Mouse (Mus musculus): ENCODE measurements around the gene Nox1. TPM values are rescaled to one million over a fixed set of nuclear protein-coding genes. Genes with fewer than 3 reads are reported as not detected.
"Not testable (repeated sequence)": the region's sequence is repeated elsewhere in the genome, so short reads cannot be mapped to it uniquely, and the experiment has no call there.

Gene Nox1
- total and polyA plus RNA-seq, 3 experiments: 0.34 TPM; not detected in 2

- TF ChIP-seq EP300 (IDR thresholded peaks at IDR 0.05; ENCODE audit: insufficient read depth, low read depth, low read length) (no peak), CTCF (IDR thresholded peaks at IDR 0.05) (no peak), POLR2A (IDR thresholded peaks at IDR 0.05; ENCODE audit: insufficient read depth, low read depth, low read length) (no peak)
- H3K9ac ChIP-seq (ENCODE audit: low read depth, low read length): no peak overlapping the region
- no peak for DNase-seq
- intact Hi-C loops (cut with DNase I): no loop called here
- no peaks in the 10 kb centered on the region for H3K27me3 ChIP-seq (ENCODE audit: control insufficient read depth, insufficient read depth, low read length)
- no peaks in the 10 kb centered on the region for H3K79me2 ChIP-seq (replicated peaks; ENCODE audit: control insufficient read depth, insufficient read depth, low read length)
- H3K4me3 ChIP-seq: no peak overlapping the region
- H3K4me1 ChIP-seq (ENCODE audit: control insufficient read depth, insufficient read depth, low read length): no peaks in the 10 kb centered on the region
- WGBS: 80% methylated on average over 1 of the region's 1 CpGs
- H3K27ac ChIP-seq: no peak overlapping the region
- H3K36me3 ChIP-seq (ENCODE audit: control insufficient read depth, insufficient read depth, low read length): no peaks in the 10 kb centered on the region
Measured at GRCm38 (mm10) chrX:134233048-134233447, 11.3 kb upstream of the Nox1 start.

GRCm38 (mm10) chrX:134220618-134221017, 1.1 kb downstream of the Nox1 start:
- Histone ChIP-seq H3K27me3 (ENCODE audit: control insufficient read depth, insufficient read depth, low read length) (no peaks in the 10 kb centered on the region), H3K4me3 (no peak overlapping the region), H3K9ac (ENCODE audit: low read depth, low read length) (no peak overlapping the region), H3K4me1 (ENCODE audit: control insufficient read depth, insufficient read depth, low read length) (no peaks in the 10 kb centered on the region), H3K36me3 (ENCODE audit: control insufficient read depth, insufficient read depth, low read length) (no peaks in the 10 kb centered on the region; the same call in 1 of the 2 replicates), H3K27ac (no peak overlapping the region), H3K79me2 (replicated peaks; ENCODE audit: control insufficient read depth, insufficient read depth, low read length) (no peaks in the 10 kb centered on the region)
- 46% methylated on average over 3 of the region's 3 CpGs for WGBS
- TF ChIP-seq POLR2A (IDR thresholded peaks at IDR 0.05; ENCODE audit: insufficient read depth, low read depth, low read length): no peak
- TF ChIP-seq CTCF (IDR thresholded peaks at IDR 0.05): no peak
- no peak for TF ChIP-seq EP300 (IDR thresholded peaks at IDR 0.05; ENCODE audit: insufficient read depth, low read depth, low read length)
- DNase-seq: no peak
- intact Hi-C loops (cut with DNase I): no loop called here

- DNase-seq: no peak
- no peak overlapping the region for H3K4me3 ChIP-seq
- intact Hi-C loops (cut with DNase I): no loop called here
- no peak for TF ChIP-seq CTCF (IDR thresholded peaks at IDR 0.05)
- TF ChIP-seq POLR2A (IDR thresholded peaks at IDR 0.05; ENCODE audit: insufficient read depth, low read depth, low read length): no peak
- no peak for TF ChIP-seq EP300 (IDR thresholded peaks at IDR 0.05; ENCODE audit: insufficient read depth, low read depth, low read length)
- H3K9ac ChIP-seq (ENCODE audit: low read depth, low read length): no peak overlapping the region
- H3K27me3 ChIP-seq (ENCODE audit: control insufficient read depth, insufficient read depth, low read length): no peaks in the 10 kb centered on the region
- H3K36me3 ChIP-seq (ENCODE audit: control insufficient read depth, insufficient read depth, low read length): no peaks in the 10 kb centered on the region; the same call in 1 of the 2 replicates
- H3K4me1 ChIP-seq (ENCODE audit: control insufficient read depth, insufficient read depth, low read length): no peaks in the 10 kb centered on the region
- WGBS: 70% methylated on average over 4 of the region's 4 CpGs
- H3K79me2 ChIP-seq (replicated peaks; ENCODE audit: control insufficient read depth, insufficient read depth, low read length): no peaks in the 10 kb centered on the region
- no peak overlapping the region for H3K27ac ChIP-seq
Measured at GRCm38 (mm10) chrX:134218161-134218560, 3.6 kb downstream of the Nox1 start.

GRCm38 (mm10) chrX:134211151-134211642, 10.6 kb downstream of the Nox1 start:
- Histone ChIP-seq H3K4me3 (no peak overlapping the region), H3K27me3 (ENCODE audit: control insufficient read depth, insufficient read depth, low read length) (no peaks in the 10 kb centered on the region), H3K79me2 (replicated peaks; ENCODE audit: control insufficient read depth, insufficient read depth, low read length) (no peaks in the 10 kb centered on the region), H3K27ac (no peak overlapping the region), H3K9ac (ENCODE audit: low read depth, low read length) (no peak overlapping the region), H3K4me1 (ENCODE audit: control insufficient read depth, insufficient read depth, low read length) (no peaks in the 10 kb centered on the region), H3K36me3 (ENCODE audit: control insufficient read depth, insufficient read depth, low read length) (no peaks in the 10 kb centered on the region)
- TF ChIP-seq CTCF (IDR thresholded peaks at IDR 0.05) (no peak), POLR2A (IDR thresholded peaks at IDR 0.05; ENCODE audit: insufficient read depth, low read depth, low read length) (no peak), EP300 (IDR thresholded peaks at IDR 0.05; ENCODE audit: insufficient read depth, low read depth, low read length) (no peak)
- intact Hi-C loops (cut with DNase I): no loop called here
- WGBS: 87% methylated on average over 7 of the region's 7 CpGs
- DNase-seq: no peak

- 75% methylated on average over 2 of the region's 2 CpGs for WGBS
- DNase-seq: no peak
Measured at GRCm38 (mm10) chrX:134208491-134208890, 13.3 kb downstream of the Nox1 start.

GRCm38 (mm10) chrX:134187201-134187600, 34.6 kb downstream of the Nox1 start, which contains the start of gene Arl13a:
TSS of gene Arl13a (plus strand) at chrX:134187501.
- H3K27ac ChIP-seq; H3K27me3 ChIP-seq (ENCODE audit: control insufficient read depth, insufficient read depth, low read length); H3K36me3 ChIP-seq (ENCODE audit: control insufficient read depth, insufficient read depth, low read length); intact Hi-C loops (cut with DNase I); H3K4me3 ChIP-seq; H3K79me2 ChIP-seq (replicated peaks; ENCODE audit: control insufficient read depth, insufficient read depth, low read length); DNase-seq; H3K9ac ChIP-seq (ENCODE audit: low read depth, low read length); H3K4me1 ChIP-seq (ENCODE audit: control insufficient read depth, insufficient read depth, low read length): not testable (repeated sequence)
- 89% methylated on average over 9 of the region's 9 CpGs for WGBS

More at GRCm38 (mm10) chrX:134208491-134208890, 13.3 kb downstream of the Nox1 start:
- H3K27me3 ChIP-seq (ENCODE audit: control insufficient read depth, insufficient read depth, low read length): no peaks in the 10 kb centered on the region
- no peak overlapping the region for H3K27ac ChIP-seq
- H3K36me3 ChIP-seq (ENCODE audit: control insufficient read depth, insufficient read depth, low read length): no peaks in the 10 kb centered on the region
- H3K4me3 ChIP-seq: no peak overlapping the region
- intact Hi-C loops (cut with DNase I): no loop called here
- H3K9ac ChIP-seq (ENCODE audit: low read depth, low read length): no peak overlapping the region
- H3K79me2 ChIP-seq (replicated peaks; ENCODE audit: control insufficient read depth, insufficient read depth, low read length): no peaks in the 10 kb centered on the region
- H3K4me1 ChIP-seq (ENCODE audit: control insufficient read depth, insufficient read depth, low read length): no peaks in the 10 kb centered on the region
- no peak for TF ChIP-seq POLR2A (IDR thresholded peaks at IDR 0.05; ENCODE audit: insufficient read depth, low read depth, low read length)
- no peak for TF ChIP-seq CTCF (IDR thresholded peaks at IDR 0.05)
- TF ChIP-seq EP300 (IDR thresholded peaks at IDR 0.05; ENCODE audit: insufficient read depth, low read depth, low read length): no peak

Measured in heart, adult 2 months (tissue).